Comparison of ENCODE assay signal across 8 mouse cellular contexts in the genomic region with DNA sequence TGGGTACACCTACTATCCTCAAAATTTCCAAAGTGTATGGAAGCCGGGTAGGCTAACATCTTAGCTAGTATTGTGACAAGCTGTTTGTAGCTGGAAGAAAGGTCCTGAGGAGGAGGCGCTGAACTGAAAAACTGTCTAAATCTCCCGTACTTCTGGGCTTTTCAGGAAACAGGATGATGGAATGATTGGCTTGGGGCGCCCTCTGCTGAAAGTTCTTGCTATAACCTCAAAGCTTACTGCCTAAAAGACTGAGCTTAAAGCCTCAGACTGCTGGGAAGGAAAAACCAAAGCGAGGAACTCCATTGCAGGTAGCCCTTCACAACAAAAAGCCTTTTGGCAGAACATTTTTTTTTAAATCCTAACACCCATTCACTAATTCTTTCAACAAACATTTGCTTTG.
A peak's percentile ranks its signal among the peaks of the same experiment; 100 is the strongest.
DNase-seq lines count a peak whose midpoint lies in the region; ATAC-seq and TF ChIP-seq lines count a peak whose summit lies in the region.

No protein-coding gene starts in this region.

- H3K27ac ChIP-seq in embryonic facial prominence, embryonic 10.5 days (replicated peaks) = no peak overlapping the region
- H3K27ac ChIP-seq in midbrain, postnatal 0 days (ENCODE audit: low read depth, low read length) = no peak overlapping the region

- TF ChIP-seq CTCF in midbrain, postnatal 0 days (IDR thresholded peaks at IDR 0.05) = peak; percentile 77

- intact Hi-C loops in heart, postnatal 10 days (cut with DNase I) = loop anchor here (1.0 to 10.0 kb wide), 5 partner anchors 170 to 822 kb away; a partner anchor contains a TSS

- WGBS in embryonic facial prominence, embryonic 10.5 days = 16% methylated on average over 5 of the region's 5 CpGs
- 15% methylated on average over 5 of the region's 5 CpGs for WGBS in midbrain, postnatal 0 days

- H3K4me3 ChIP-seq in embryonic facial prominence, embryonic 10.5 days = no peak overlapping the region
- no peak overlapping the region for H3K4me3 ChIP-seq in midbrain, postnatal 0 days (ENCODE audit: low read depth, low read length)

- H3K9me3 ChIP-seq in embryonic facial prominence, embryonic 10.5 days = no peaks in the 10 kb centered on the region
- no peaks in the 10 kb centered on the region for H3K9me3 ChIP-seq in midbrain, postnatal 0 days (ENCODE audit: low read length)

- H3K4me2 ChIP-seq in midbrain, postnatal 0 days (ENCODE audit: low read depth, low read length, poor library complexity, severe bottlenecking) = no peak overlapping the region

- ATAC-seq in CD4-positive, CD25-positive, alpha-beta regulatory T cell, adult 4 months = no peak
- no peak for ATAC-seq in midbrain, postnatal 0 days (ENCODE audit: low FRiP score)

- no peaks in the 10 kb centered on the region for H3K36me3 ChIP-seq in embryonic facial prominence, embryonic 10.5 days (replicated peaks)
- H3K36me3 ChIP-seq in midbrain, postnatal 0 days (ENCODE audit: insufficient read depth, low read length) = no peaks in the 10 kb centered on the region

- H3K27me3 ChIP-seq in embryonic facial prominence, embryonic 10.5 days (replicated peaks; ENCODE audit: low read depth, poor library complexity, severe bottlenecking) = peaks cover 36% of the 10 kb centered on the region
- no peaks in the 10 kb centered on the region for H3K27me3 ChIP-seq in midbrain, postnatal 0 days (ENCODE audit: insufficient read depth, low read length)

- peak; percentile 68 for DNase-seq in CD4-positive, CD25-positive, alpha-beta regulatory T cell, adult 2 months (ENCODE audit: low read depth, low spot score)
- DNase-seq in adrenal gland, adult 8-10 months = peak; percentile 30
- peak; percentile 74 for DNase-seq in embryonic facial prominence, embryonic 10.5 days (ENCODE audit: low spot score)
- DNase-seq in heart, postnatal 10 days = peak; percentile 77 to 84
- peak; percentile 59 to 85 for DNase-seq in layer of hippocampus, postnatal 25 days (ENCODE audit: extremely low spot score in 1 of 2, low spot score in 1 of 2)
- peak; percentile 82 for DNase-seq in midbrain, postnatal 0 days (ENCODE audit: low spot score)
- DNase-seq in thymus, adult 18-20 months = peak; percentile 1 to 15

- no peak overlapping the region for H3K9ac ChIP-seq in midbrain, postnatal 0 days (replicated peaks; ENCODE audit: low read length, poor library complexity, severe bottlenecking)

- no peaks in the 10 kb centered on the region for H3K4me1 ChIP-seq in embryonic facial prominence, embryonic 10.5 days
- no peaks in the 10 kb centered on the region for H3K4me1 ChIP-seq in midbrain, postnatal 0 days (ENCODE audit: insufficient read depth, low read length)

Comparison
In these comparisons a context has a peak if more than half of its experiments do, and no peak if none do; other contexts are left out.
1. DNase-seq: peak in every context shown above with its lines; median percentile 82 in midbrain, postnatal 0 days; 80 in heart, postnatal 10 days; 74 in embryonic facial prominence, embryonic 10.5 days; 72 in layer of hippocampus, postnatal 25 days; 68 in CD4-positive, CD25-positive, alpha-beta regulatory T cell, adult 2 months; 30 in adrenal gland, adult 8-10 months; 8 in thymus, adult 18-20 months.